Comparison of ENCODE assay signal across 8 mouse cellular contexts in the genomic region with DNA sequence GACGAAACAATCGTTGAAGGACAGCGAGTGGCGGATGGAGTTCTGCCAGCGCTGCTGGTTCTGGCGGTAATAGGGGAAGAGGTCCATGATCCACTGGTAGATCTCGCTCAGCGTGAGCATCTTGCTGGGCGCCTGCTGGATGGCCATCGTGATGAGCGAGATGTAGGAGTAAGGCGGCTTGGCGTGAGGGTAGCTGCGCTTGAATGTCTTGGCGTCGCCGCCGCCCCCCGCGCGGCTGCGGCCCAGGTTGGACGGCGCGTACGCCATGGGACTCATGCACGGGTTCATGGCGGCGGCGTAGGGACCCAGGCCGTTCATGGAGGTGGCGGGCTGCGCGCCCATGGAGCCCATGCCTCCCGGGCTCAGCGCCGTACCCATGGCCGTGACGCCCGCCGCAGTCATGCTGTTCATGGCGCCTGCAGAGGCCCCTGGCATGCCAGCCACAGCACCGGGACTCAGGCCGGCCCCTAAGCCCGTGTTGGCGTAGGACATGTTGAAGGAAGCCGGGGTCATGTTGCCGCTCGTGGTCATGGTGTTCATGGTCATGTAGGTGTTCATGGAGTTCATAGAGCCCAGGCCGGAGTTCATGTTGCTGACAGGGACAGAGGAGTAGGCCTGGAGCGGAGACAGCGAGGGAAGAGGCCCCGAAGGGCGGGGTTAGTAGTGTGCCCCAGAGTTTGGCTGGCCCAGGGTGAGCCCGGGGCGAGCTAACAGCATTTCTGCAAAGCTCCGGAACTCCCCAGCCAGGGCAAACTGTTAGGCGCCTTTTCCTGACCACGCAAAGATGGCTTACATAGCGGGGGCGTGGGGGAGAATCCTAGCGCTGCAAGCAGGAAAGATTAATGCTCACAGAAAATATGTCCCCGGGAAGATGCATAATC. TPM values are rescaled to one million over a fixed set of nuclear protein-coding genes. Genes with fewer than 3 reads are reported as not detected.
A peak's percentile ranks its signal among the peaks of the same experiment; 100 is the strongest.
DNase-seq lines count a peak whose midpoint lies in the region; ATAC-seq and TF ChIP-seq lines count a peak whose summit lies in the region.

No protein-coding gene starts in this region.

- no peak overlapping the region for H3K9ac ChIP-seq in ES-E14 (ENCODE audit: insufficient read depth, low read depth, low read length, poor library complexity, severe bottlenecking)
- peak overlapping the region; percentile 73 for H3K9ac ChIP-seq in intestine, embryonic 16.5 days (ENCODE audit: low read depth, low read length)

- H3K27me3 ChIP-seq in embryonic facial prominence, embryonic 10.5 days (replicated peaks; ENCODE audit: low read depth, poor library complexity, severe bottlenecking), result peaks cover 100% of the 10 kb centered on the region
- peaks cover 38% of the 10 kb centered on the region for H3K27me3 ChIP-seq in intestine, embryonic 16.5 days (replicated peaks; ENCODE audit: control insufficient read depth, insufficient read depth, low read length)

- no peak overlapping the region for H3K27ac ChIP-seq in ES-E14 (ENCODE audit: insufficient read depth, low read depth, low read length, poor library complexity, severe bottlenecking)
- no peak overlapping the region for H3K27ac ChIP-seq in embryonic facial prominence, embryonic 10.5 days (replicated peaks)
- H3K27ac ChIP-seq in intestine, embryonic 16.5 days (ENCODE audit: low read length), result peak overlapping the region; percentile 54

- H3K4me1 ChIP-seq in ES-E14 (ENCODE audit: control insufficient read depth in 2 of 2, insufficient read depth in 2 of 2, low read length in 2 of 2, poor library complexity in 1 of 2), result peaks cover 0 to 2% of the 10 kb centered on the region in 2 experiments; a peak in 1 of 4 replicates
- peaks cover 50% of the 10 kb centered on the region for H3K4me1 ChIP-seq in embryonic facial prominence, embryonic 10.5 days
- peaks cover 9% of the 10 kb centered on the region; the same call in 1 of the 2 replicates for H3K4me1 ChIP-seq in intestine, embryonic 16.5 days (ENCODE audit: control insufficient read depth, insufficient read depth, low read length)

- in situ Hi-C loops in ES-E14 (cut with MboI; ENCODE audit: low sequenced_read_pairs in 2 of 2, unreplicated experiment in 2 of 2), result loop anchor here (5.0 to 10.0 kb wide), 5 partner anchors 261 to 1006 kb away; partner anchors contain the start of genes Nkx2-9 (in 2 of the 2), Nkx2-1 (in 1 of the 2) and Sstr1 (in 1 of the 2)

- DNase-seq in ES-E14 (ENCODE audit: low read depth, low spot score), result no peak
- DNase-seq in embryonic facial prominence, embryonic 10.5 days (ENCODE audit: low spot score), result peak; percentile 60
- peak; percentile 35 to 44 for DNase-seq in lung, postnatal 4 days
- no peak for DNase-seq in layer of hippocampus, adult 18-20 months (ENCODE audit: low spot score in 2 of 2)
- no peak for DNase-seq in spleen, adult 18-20 months

- H3K36me3 ChIP-seq in ES-E14 (ENCODE audit: control insufficient read depth, insufficient read depth, low read length, poor library complexity, severe bottlenecking), result no peaks in the 10 kb centered on the region
- H3K36me3 ChIP-seq in embryonic facial prominence, embryonic 10.5 days (replicated peaks), result no peaks in the 10 kb centered on the region
- no peaks in the 10 kb centered on the region for H3K36me3 ChIP-seq in intestine, embryonic 16.5 days (ENCODE audit: control insufficient read depth, insufficient read depth, low read length)

- H3K4me3 ChIP-seq in ES-E14 (ENCODE audit: insufficient read depth in 1 of 2, low read depth in 1 of 2, low read length in 2 of 2, poor library complexity in 1 of 2, severe bottlenecking in 1 of 2), result peak overlapping the region; percentile 30 to 54
- peak overlapping the region; percentile 44 for H3K4me3 ChIP-seq in embryonic facial prominence, embryonic 10.5 days
- peak overlapping the region; percentile 63 for H3K4me3 ChIP-seq in intestine, embryonic 16.5 days (ENCODE audit: low read length)

- H3K4me2 ChIP-seq in intestine, embryonic 16.5 days (ENCODE audit: low read depth, low read length), result peak overlapping the region; percentile 64

- no peak for ATAC-seq in intestine, embryonic 16.5 days
- no peak for ATAC-seq in erythroblast, adult 5-6 weeks (replicated peaks; ENCODE audit: low FRiP score, poor library complexity, severe bottlenecking)
- ATAC-seq in frontal cortex, adult (ENCODE audit: low TSS enrichment), result no peak

- H3K9me3 ChIP-seq in ES-E14 (ENCODE audit: control insufficient read depth, insufficient read depth, low read depth, low read length), result no peaks in the 10 kb centered on the region
- no peaks in the 10 kb centered on the region for H3K9me3 ChIP-seq in embryonic facial prominence, embryonic 10.5 days
- no peaks in the 10 kb centered on the region for H3K9me3 ChIP-seq in intestine, embryonic 16.5 days (ENCODE audit: control insufficient read depth, low read length)

- WGBS in embryonic facial prominence, embryonic 10.5 days, result 1% methylated on average over 63 of the region's 63 CpGs
- WGBS in intestine, embryonic 16.5 days, result 1% methylated on average over 63 of the region's 63 CpGs

TF ChIP-seq in ES-E14, 5 proteins besides CTCF, POLR2A, EP300 and RAD21:
- no peak for TF ChIP-seq CHD2 (IDR thresholded peaks at IDR 0.05; ENCODE audit: low read depth, low read length)
- no peak for TF ChIP-seq ZNF384 (IDR thresholded peaks at IDR 0.05; ENCODE audit: low read depth, low read length)
- no peak for TF ChIP-seq MAFK (IDR thresholded peaks at IDR 0.05; ENCODE audit: insufficient read depth, low read depth, low read length)
- TF ChIP-seq HCFC1 (IDR thresholded peaks at IDR 0.05; ENCODE audit: borderline replicate concordance, insufficient read depth, low read length), result no peak
- TF ChIP-seq ZC3H11A (IDR thresholded peaks at IDR 0.05; ENCODE audit: borderline replicate concordance, low read depth, low read length), result no peak
TF ChIP-seq in ES-E14: peak in this region for 0.

RNA-seq across cellular contexts. Expression of gene Foxa1, which starts 3.7 kb away (rescaled TPM):
- total RNA-seq in ES-E14 (2012; rRNA removed), result 0.16 and 0.36 TPM in 2 replicates
- 0.49 and 0.72 TPM in 2 replicates for polyA plus RNA-seq in embryonic facial prominence, embryonic 10.5 days (2016; fragmentation: Nextera tagmentation; extraction: Ambion mirVana)
- 2.9 and 3.3 TPM in 2 replicates for polyA plus RNA-seq in intestine, embryonic 16.5 days (2015; fragmentation: Nextera tagmentation; extraction: Ambion mirVana)
- not detected in 2 replicates for total RNA-seq in erythroblast, adult 5-6 weeks (2015; ENCODE audit: low replicate concordance)
- not detected in 2 replicates for total RNA-seq in erythroblast, adult 5-6 weeks (2017; ENCODE audit: low replicate concordance)
- total RNA-seq in layer of hippocampus, adult 18-20 months (2021), result not detected

RNA-seq across cellular contexts. Expression of gene Ttc6, which starts 20.9 kb away (rescaled TPM):
- total RNA-seq in ES-E14 (2012; rRNA removed), result 0.11 and 0.18 TPM in 2 replicates
- 0.34 and 0.38 TPM in 2 replicates for polyA plus RNA-seq in embryonic facial prominence, embryonic 10.5 days (2016; fragmentation: Nextera tagmentation; extraction: Ambion mirVana)
- 0.50 and 0.81 TPM in 2 replicates for polyA plus RNA-seq in intestine, embryonic 16.5 days (2015; fragmentation: Nextera tagmentation; extraction: Ambion mirVana)
- total RNA-seq in erythroblast, adult 5-6 weeks (2015; ENCODE audit: low replicate concordance), result not detected in 2 replicates
- not detected in 2 replicates for total RNA-seq in erythroblast, adult 5-6 weeks (2017; ENCODE audit: low replicate concordance)
- total RNA-seq in layer of hippocampus, adult 18-20 months (2021), result under 1 TPM; 0.10 to 0.12 TPM

Comparison
In these comparisons a context has a peak if more than half of its experiments do, and no peak if none do; other contexts are left out.
1. DNase-seq: peak in embryonic facial prominence, embryonic 10.5 days (single experiment) and lung, postnatal 4 days (2 of 2); none in ES-E14 (single experiment), layer of hippocampus, adult 18-20 months (0 of 2) and spleen, adult 18-20 months (0 of 2).
2. Peak in every context shown above with its lines, with median percentiles within 50 percentile points of each other: H3K4me3 ChIP-seq.